Mouse (Mus musculus) hematopoietic stem cell, adult 5-6 weeks (primary cell): ENCODE data around the gene Elavl1. TPM values are rescaled to one million over a fixed set of nuclear protein-coding genes. Genes with fewer than 3 reads are reported as not detected.

Experiments used
- ATAC-seq, 2 experiments: fragments of 125-278 bp in 1 of 2; replicated peaks in 1 of 2; 2 replicates each; pipeline ENCODE4 v1.8.0; 2016 to 2017; ENCODE audit warnings: inconsistent platforms in 2 of 2, mild to moderate bottlenecking in 2 of 2, moderate number of reproducible peaks in 2 of 2, low read depth in 1 of 2, moderate TSS enrichment in 1 of 2; ENCODE audit not compliant: low FRiP score in 2 of 2, poor library complexity in 2 of 2, severe bottlenecking in 2 of 2, insufficient read depth in 1 of 2, low TSS enrichment in 1 of 2
- total RNA-seq: library from RNA; stranded (forward); fragments of 172-1452, 232-1000 nt; gene quantifications from 2 replicates; pipeline ENCODE4 v1.2.3, GENCODE M21; 2017

Gene Elavl1
- total RNA-seq, 1 experiment from 2014 or later, result 88.5 TPM

GRCm38 (mm10) chr8:4329000-4329399, 3.8 kb upstream of the Elavl1 start:
- ATAC-seq, result no peak

- no peak for ATAC-seq
Measured at GRCm38 (mm10) chr8:4325751-4326036, 481 bp upstream of the Elavl1 start.

GRCm38 (mm10) chr8:4324525-4324924, 688 bp downstream of the Elavl1 start:
- 0 out of 4 replicates have a peak, but pooled peaks of 1 of the 2 experiments have one; percentile 4 for ATAC-seq

- ATAC-seq, result no peak
Measured at GRCm38 (mm10) chr8:4323917-4324316, 1.3 kb downstream of the Elavl1 start.

- ATAC-seq, result peak; percentile 46 to 50
Measured at GRCm38 (mm10) chr8:4322470-4322869, 2.7 kb downstream of the Elavl1 start.

GRCm38 (mm10) chr8:4321031-4321430, 4.2 kb downstream of the Elavl1 start:
- ATAC-seq, result no peak

- no peak for ATAC-seq
Measured at GRCm38 (mm10) chr8:4320404-4320803, 4.8 kb downstream of the Elavl1 start.

- ATAC-seq, result no peak
Measured at GRCm38 (mm10) chr8:4319573-4319872, 5.7 kb downstream of the Elavl1 start.

- no peak for ATAC-seq
Measured at GRCm38 (mm10) chr8:4318796-4319572, 6.2 kb downstream of the Elavl1 start.

GRCm38 (mm10) chr8:4318124-4318523, 7.1 kb downstream of the Elavl1 start:
- no peak for ATAC-seq

GRCm38 (mm10) chr8:4314852-4315251, 10.4 kb downstream of the Elavl1 start:
- no peak for ATAC-seq

GRCm38 (mm10) chr8:4313254-4314124, 11.7 kb downstream of the Elavl1 start:
- 0 out of 4 replicates have a peak, but pooled peaks of 1 of the 2 experiments have one; percentile 26 for ATAC-seq

GRCm38 (mm10) chr8:4312104-4312503, 13.1 kb downstream of the Elavl1 start:
- peak; percentile 76 to 82; a peak in 3 of 4 replicates for ATAC-seq

- ATAC-seq, result no peak
Measured at GRCm38 (mm10) chr8:4305838-4306237, 19.4 kb downstream of the Elavl1 start.

GRCm38 (mm10) chr8:4304124-4304547, 21.1 kb downstream of the Elavl1 start:
- ATAC-seq, result peak in 1 of 2 experiments; percentile 33; a peak in 1 of 4 replicates

- ATAC-seq, result no peak
Measured at GRCm38 (mm10) chr8:4297822-4298221, 27.4 kb downstream of the Elavl1 start.

GRCm38 (mm10) chr8:4292738-4293137, 32.5 kb downstream of the Elavl1 start:
- ATAC-seq, result no peak

- peak in 1 of 2 experiments; percentile 44; a peak in 1 of 4 replicates for ATAC-seq
Measured at GRCm38 (mm10) chr8:4276111-4276465, 49.1 kb downstream of the Elavl1 start.
